Comparison of ENCODE assay signal across 16 mouse cellular contexts in genomic region chr7:133630821-133631220, GRCm38 (mm10). TPM values are rescaled to one million over a fixed set of nuclear protein-coding genes. Genes with fewer than 3 reads are reported as not detected.
"Had no signal": no experiment of that assay in that cellular context is flagged by ENCODE, and none has a peak within 500 bp of the region (broad histone marks: within the 10 kb centered on the region; RNA-seq: fewer than 3 reads in every experiment).

No protein-coding gene starts in this region.

- DNase-seq: kidney, postnatal 25 days; layer of hippocampus, adult 9-11 months; layer of hippocampus, postnatal 36 days; liver, embryonic 13.5 days; lung, adult 2 months; retina, postnatal 1 day; right cerebral cortex, postnatal 25 days; spleen, adult 18-20 months; thymus, postnatal 25 days had no signal

RNA-seq across cellular contexts. Expression of gene Tex36, which starts 28.9 kb away (rescaled TPM):
- total RNA-seq: layer of hippocampus, adult 2 months; layer of hippocampus, postnatal 36 days; left cerebral cortex, adult 2 months; left cerebral cortex, postnatal 10 days; left cerebral cortex, postnatal 36 days; liver, adult 2 months; megakaryocyte, adult 5-6 weeks; neutrophil, adult 5-6 weeks had no signal

RNA-seq across cellular contexts. Expression of gene Mmp21, which starts 49.0 kb away (rescaled TPM):
- total RNA-seq: left cerebral cortex, postnatal 10 days; liver, adult 2 months; megakaryocyte, adult 5-6 weeks; neutrophil, adult 5-6 weeks had no signal
